Mouse (Mus musculus) forebrain, embryonic 13.5 days (tissue): ENCODE results near the gene Zdhhc22. TPM values are rescaled to one million over a fixed set of nuclear protein-coding genes. Genes with fewer than 3 reads are reported as not detected.

Source experiments
- ATAC-seq: fragments of 200-750 bp; cut with Nextera tagmentation; 2 replicates; pipeline ENCODE4 v1.8.0; 2017
- H3K27ac ChIP-seq: fragments of 300-500 bp; sonication (generic); 2 replicates; pipeline ENCODE4 v1.5.1; 2015; ENCODE audit warnings: inconsistent platforms, mild to moderate bottlenecking, moderate library complexity
- H3K27me3 ChIP-seq: fragments of 300-500 bp; sonication (generic); 2 replicates; pipeline ENCODE4 v1.6.1; 2015; ENCODE audit warnings: mild to moderate bottlenecking, inconsistent platforms
- H3K36me3 ChIP-seq: fragments of 300-500 bp; sonication (generic); 2 replicates; pipeline ENCODE4 v1.6.1; 2015; ENCODE audit warnings: mild to moderate bottlenecking, inconsistent platforms; ENCODE audit not compliant: poor library complexity, severe bottlenecking
- H3K4me1 ChIP-seq: fragments of 300-500 bp; sonication (generic); 2 replicates; pipeline ENCODE4 v1.6.1; 2015; ENCODE audit warnings: inconsistent platforms
- H3K4me2 ChIP-seq: fragments of 300-500 bp; sonication (generic); 2 replicates; pipeline ENCODE4 v1.6.1; 2015; ENCODE audit warnings: inconsistent platforms, mild to moderate bottlenecking, moderate library complexity
- H3K4me3 ChIP-seq: fragments of 300-500 bp; sonication (generic); 2 replicates; pipeline ENCODE4 v1.5.1; 2015; ENCODE audit warnings: mild to moderate bottlenecking, inconsistent platforms
- H3K9ac ChIP-seq: fragments of 300-500 bp; sonication (generic); 2 replicates; pipeline ENCODE4 v1.6.1; 2015; ENCODE audit warnings: mild to moderate bottlenecking, inconsistent platforms
- H3K9me3 ChIP-seq: fragments of 300-500 bp; sonication (generic); replicated peaks from 2 replicates; pipeline ENCODE4 v1.6.1; 2016; ENCODE audit warnings: inconsistent platforms
- WGBS: fragments of 180-500 bp; shearing (Covaris S2); methylation state at CpG from one replicate; pipeline ENCODE4 v1.1.7; 2015; 5-methylcytosine and 5-hydroxymethylcytosine counted together
- polyA plus RNA-seq: library from polyadenylated mRNA; unstranded; fragments of >200 nt; fragmentation: Nextera tagmentation; extraction: Ambion mirVana; gene quantifications from 2 replicates; pipeline ENCODE4 v1.2.1, GENCODE M21; 2015

The Zdhhc22 gene
- polyA plus RNA-seq, result 2.3 and 2.7 TPM in 2 replicates

- H3K27me3 ChIP-seq, result peaks cover 61% of the 10 kb centered on the region
- H3K9me3 ChIP-seq, result no peaks in the 10 kb centered on the region
- no peaks in the 10 kb centered on the region for H3K36me3 ChIP-seq
- WGBS, result 1% methylated on average over 48 of the region's 68 CpGs
- H3K4me1 ChIP-seq, result peaks cover 21% of the 10 kb centered on the region
- H3K27ac ChIP-seq, result no peak within 1 kb of the TSS
- H3K4me3 ChIP-seq, result peak within 1 kb of the TSS; percentile 51
- peak; percentile 86 for ATAC-seq
- H3K4me2 ChIP-seq, result peak within 1 kb of the TSS; percentile 76
- H3K9ac ChIP-seq, result peak within 1 kb of the TSS; percentile 66
Measured at GRCm38 (mm10) chr12:86989890-86990754, at the start of gene Zdhhc22. Gene Zdhhc22, minus strand, starts transcription at chr12:86990430.

- Histone ChIP-seq H3K4me3 (no peak overlapping the region), H3K27me3 (no peaks in the 10 kb centered on the region), H3K4me1 (no peaks in the 10 kb centered on the region), H3K4me2 (no peak overlapping the region), H3K9ac (no peak overlapping the region), H3K9me3 (no peaks in the 10 kb centered on the region), H3K36me3 (no peaks in the 10 kb centered on the region), H3K27ac (no peak overlapping the region)
- ATAC-seq, result no peak
- 94% methylated on average over 7 of the region's 7 CpGs for WGBS
Measured at GRCm38 (mm10) chr12:87036631-87037030, 46.4 kb upstream of the Zdhhc22 start.

GRCm38 (mm10) chr12:87031163-87031763 is 41.0 kb upstream of the Zdhhc22 start:
- ATAC-seq, result no peak
- Histone ChIP-seq H3K4me2 (no peak overlapping the region), H3K27ac (no peak overlapping the region), H3K36me3 (no peaks in the 10 kb centered on the region), H3K27me3 (peaks cover 22% of the 10 kb centered on the region), H3K4me3 (no peak overlapping the region), H3K9me3 (no peaks in the 10 kb centered on the region), H3K9ac (no peak overlapping the region), H3K4me1 (peaks cover 10% of the 10 kb centered on the region)
- 76% methylated on average over 5 of the region's 5 CpGs for WGBS

GRCm38 (mm10) chr12:87029251-87029976 is 39.2 kb upstream of the Zdhhc22 start:
- no peaks in the 10 kb centered on the region for H3K36me3 ChIP-seq
- H3K27ac ChIP-seq, result no peak overlapping the region
- H3K9ac ChIP-seq, result no peak overlapping the region
- no peak overlapping the region for H3K4me2 ChIP-seq
- 72% methylated on average over 5 of the region's 5 CpGs for WGBS
- no peaks in the 10 kb centered on the region for H3K9me3 ChIP-seq
- no peak for ATAC-seq
- peaks cover 13% of the 10 kb centered on the region for H3K4me1 ChIP-seq
- peaks cover 31% of the 10 kb centered on the region for H3K27me3 ChIP-seq
- H3K4me3 ChIP-seq, result no peak overlapping the region

GRCm38 (mm10) chr12:87028068-87028467 is 37.8 kb upstream of the Zdhhc22 start:
- H3K27ac ChIP-seq, result no peak overlapping the region
- 66% methylated on average over 2 of the region's 2 CpGs for WGBS
- no peaks in the 10 kb centered on the region for H3K9me3 ChIP-seq
- H3K4me1 ChIP-seq, result peaks cover 21% of the 10 kb centered on the region
- no peak overlapping the region for H3K4me2 ChIP-seq
- no peak for ATAC-seq
- no peaks in the 10 kb centered on the region for H3K36me3 ChIP-seq
- no peak overlapping the region for H3K4me3 ChIP-seq
- no peak overlapping the region for H3K9ac ChIP-seq
- peaks cover 32% of the 10 kb centered on the region for H3K27me3 ChIP-seq

GRCm38 (mm10) chr12:87027391-87027790 is 37.2 kb upstream of the Zdhhc22 start:
- H3K27ac ChIP-seq, result no peak overlapping the region
- H3K27me3 ChIP-seq, result peaks cover 33% of the 10 kb centered on the region
- H3K36me3 ChIP-seq, result no peaks in the 10 kb centered on the region
- no peak overlapping the region for H3K9ac ChIP-seq
- no peaks in the 10 kb centered on the region for H3K9me3 ChIP-seq
- peak overlapping the region; percentile 62 for H3K4me2 ChIP-seq
- ATAC-seq, result no peak
- 69% methylated on average over 5 of the region's 5 CpGs for WGBS
- H3K4me1 ChIP-seq, result peaks cover 21% of the 10 kb centered on the region
- H3K4me3 ChIP-seq, result peak overlapping the region; percentile 46

GRCm38 (mm10) chr12:87026871-87027240 is 36.6 kb upstream of the Zdhhc22 start:
- H3K27ac ChIP-seq, result no peak overlapping the region
- WGBS, result 16% methylated on average over 8 of the region's 8 CpGs
- no peaks in the 10 kb centered on the region for H3K36me3 ChIP-seq
- ATAC-seq, result no peak; the same call in 1 of the 2 replicates
- H3K9ac ChIP-seq, result peak overlapping the region; percentile 69
- no peaks in the 10 kb centered on the region for H3K9me3 ChIP-seq
- H3K27me3 ChIP-seq, result peaks cover 33% of the 10 kb centered on the region
- peak overlapping the region; percentile 62 for H3K4me2 ChIP-seq
- H3K4me3 ChIP-seq, result peak overlapping the region; percentile 46
- peaks cover 21% of the 10 kb centered on the region for H3K4me1 ChIP-seq

- H3K27ac ChIP-seq, result no peak overlapping the region
- peak; percentile 61 for ATAC-seq
- H3K4me2 ChIP-seq, result peak overlapping the region; percentile 62
- peaks cover 21% of the 10 kb centered on the region for H3K4me1 ChIP-seq
- peaks cover 33% of the 10 kb centered on the region for H3K27me3 ChIP-seq
- H3K9me3 ChIP-seq, result no peaks in the 10 kb centered on the region
- peak overlapping the region; percentile 69 for H3K9ac ChIP-seq
- 3% methylated on average over 30 of the region's 30 CpGs for WGBS
- H3K4me3 ChIP-seq, result peak overlapping the region; percentile 46
- H3K36me3 ChIP-seq, result no peaks in the 10 kb centered on the region
Measured at GRCm38 (mm10) chr12:87026109-87026870, 36.1 kb upstream of the Zdhhc22 start.

GRCm38 (mm10) chr12:87023456-87023855 is 33.2 kb upstream of the Zdhhc22 start:
- no peak for ATAC-seq
- Histone ChIP-seq H3K27ac (no peak overlapping the region), H3K27me3 (peaks cover 33% of the 10 kb centered on the region), H3K36me3 (no peaks in the 10 kb centered on the region), H3K4me2 (no peak overlapping the region), H3K9me3 (no peaks in the 10 kb centered on the region), H3K4me3 (no peak overlapping the region), H3K9ac (no peak overlapping the region), H3K4me1 (peaks cover 21% of the 10 kb centered on the region)
- 79% methylated on average over 3 of the region's 3 CpGs for WGBS

GRCm38 (mm10) chr12:87022006-87022405 is 31.8 kb upstream of the Zdhhc22 start:
- Histone ChIP-seq H3K9me3 (no peaks in the 10 kb centered on the region), H3K27ac (no peak overlapping the region), H3K9ac (no peak overlapping the region), H3K4me2 (no peak overlapping the region), H3K27me3 (peaks cover 19% of the 10 kb centered on the region), H3K4me3 (no peak overlapping the region), H3K4me1 (peaks cover 18% of the 10 kb centered on the region), H3K36me3 (no peaks in the 10 kb centered on the region)
- no peak for ATAC-seq
- WGBS, result 85% methylated on average over 2 of the region's 2 CpGs

- no peak for ATAC-seq
Measured at GRCm38 (mm10) chr12:87021040-87021439, 30.8 kb upstream of the Zdhhc22 start, which contains the start of gene Tmem63c. Gene Tmem63c, plus strand, starts transcription at chr12:87021340.

More at GRCm38 (mm10) chr12:87021040-87021439, 30.8 kb upstream of the Zdhhc22 start, which contains the start of gene Tmem63c:
- H3K27me3 ChIP-seq, result peaks cover 9% of the 10 kb centered on the region
- H3K9ac ChIP-seq, result no peak within 1 kb of the TSS
- 83% methylated on average over 6 of the region's 6 CpGs for WGBS
- no peak within 1 kb of the TSS for H3K4me3 ChIP-seq
- no peaks in the 10 kb centered on the region for H3K9me3 ChIP-seq
- H3K4me2 ChIP-seq, result no peak within 1 kb of the TSS
- 0 out of 2 replicates have a peak, but pooled peaks cover 9% of the 10 kb centered on the region for H3K4me1 ChIP-seq
- H3K27ac ChIP-seq, result no peak within 1 kb of the TSS
- no peaks in the 10 kb centered on the region for H3K36me3 ChIP-seq
